Mouse (Mus musculus) midbrain, embryonic 14.5 days (tissue): ENCODE data around the gene Gm20716. TPM values are rescaled to one million over a fixed set of nuclear protein-coding genes. Genes with fewer than 3 reads are reported as not detected.
"Not testable (repeated sequence)": the region's sequence is repeated elsewhere in the genome, so short reads cannot be mapped to it uniquely, and the experiment has no call there.

Source experiments
- ATAC-seq: fragments of 200-750 bp; cut with Nextera tagmentation; 2 replicates; pipeline ENCODE4 v1.8.0; 2017; ENCODE audit warnings: moderate number of reproducible peaks, moderate library complexity; ENCODE audit not compliant: low FRiP score, low TSS enrichment
- DNase-seq: peaks from one replicate; pipeline ENCODE4 v3.0.0-alpha.2; 2015
- H3K27ac ChIP-seq: fragments of 300-500 bp; sonication (generic); replicated peaks from 2 replicates; pipeline ENCODE4 v1.5.1; 2014; ENCODE audit warnings: mild to moderate bottlenecking, low read depth, low read length, moderate library complexity
- H3K27me3 ChIP-seq: fragments of 300-500 bp; sonication (generic); 2 replicates; pipeline ENCODE4 v1.6.1; 2014; ENCODE audit warnings: low read length, control low read depth, mixed read lengths; ENCODE audit not compliant: control insufficient read depth, insufficient read depth
- H3K36me3 ChIP-seq: fragments of 300-500 bp; sonication (generic); 2 replicates; pipeline ENCODE4 v1.6.1; 2014; ENCODE audit warnings: low read length, control low read depth; ENCODE audit not compliant: control insufficient read depth, insufficient read depth
- H3K4me1 ChIP-seq: fragments of 300-500 bp; sonication (generic); 2 replicates; pipeline ENCODE4 v1.6.1; 2014; ENCODE audit warnings: mild to moderate bottlenecking, antibody characterized with exemption, low read length, control low read depth; ENCODE audit not compliant: control insufficient read depth, insufficient read depth
- H3K4me2 ChIP-seq: fragments of 300-500 bp; sonication (generic); 2 replicates; pipeline ENCODE4 v1.6.1; 2014; ENCODE audit warnings: mild to moderate bottlenecking, low read length, moderate library complexity
- H3K4me3 ChIP-seq: fragments of 300-500 bp; sonication (generic); replicated peaks from 2 replicates; pipeline ENCODE4 v1.5.1; 2014; ENCODE audit warnings: low read depth, low read length
- H3K9ac ChIP-seq: fragments of 300-500 bp; sonication (generic); replicated peaks from 2 replicates; pipeline ENCODE4 v1.6.1; 2014; ENCODE audit warnings: mild to moderate bottlenecking, low read length, moderate library complexity
- H3K9me3 ChIP-seq: fragments of 300-500 bp; sonication (generic); 2 replicates; pipeline ENCODE4 v1.6.1; 2016; ENCODE audit warnings: low read length, control low read depth, mixed read lengths; ENCODE audit not compliant: control insufficient read depth
- WGBS: fragments of 180-500 bp; shearing (Covaris S2); extraction: QIAGEN DNeasy Blood & Tissue Kit; methylation state at CpG from one replicate; pipeline ENCODE4 v1.1.7; 2014; 5-methylcytosine and 5-hydroxymethylcytosine counted together
- polyA plus RNA-seq: library from polyadenylated mRNA; unstranded; fragments of >200 nt; fragmentation: Nextera tagmentation; extraction: Ambion mirVana; gene quantifications from 2 replicates; pipeline ENCODE4 v1.2.1, GENCODE M21; 2014

The Gm20716 gene
- polyA plus RNA-seq, 1 experiment from 2014 or later = 35.9 TPM

GRCm38 (mm10) chr2:168161514-168161971 is 68.6 kb downstream of the Gm20716 start:
- peaks cover 14% of the 10 kb centered on the region for H3K4me1 ChIP-seq
- no peaks in the 10 kb centered on the region for H3K36me3 ChIP-seq
- ATAC-seq = no peak
- H3K9ac ChIP-seq = 0 out of 2 replicates have a peak overlapping the region, but pooled peaks have one; percentile 16
- H3K4me3 ChIP-seq = peak overlapping the region; percentile 14
- H3K27me3 ChIP-seq = 0 out of 2 replicates have a peak, but pooled peaks cover 9% of the 10 kb centered on the region
- WGBS = 3% methylated on average over 11 of the region's 11 CpGs
- peak overlapping the region; percentile 38 for H3K4me2 ChIP-seq
- no peak overlapping the region for H3K27ac ChIP-seq
- H3K9me3 ChIP-seq = no peaks in the 10 kb centered on the region
- DNase-seq = no peak

GRCm38 (mm10) chr2:168160370-168160930 is 69.7 kb downstream of the Gm20716 start:
- DNase-seq (no peak), ATAC-seq (no peak)
- Histone ChIP-seq H3K4me1 (peaks cover 14% of the 10 kb centered on the region), H3K4me2 (no peak overlapping the region), H3K4me3 (no peak overlapping the region), H3K9me3 (no peaks in the 10 kb centered on the region), H3K27me3 (0 out of 2 replicates have a peak, but pooled peaks cover 9% of the 10 kb centered on the region), H3K36me3 (no peaks in the 10 kb centered on the region), H3K27ac (no peak overlapping the region), H3K9ac (no peak overlapping the region)
- 81% methylated on average over 9 of the region's 9 CpGs for whole genome bisulfite sequencing

DNA sequence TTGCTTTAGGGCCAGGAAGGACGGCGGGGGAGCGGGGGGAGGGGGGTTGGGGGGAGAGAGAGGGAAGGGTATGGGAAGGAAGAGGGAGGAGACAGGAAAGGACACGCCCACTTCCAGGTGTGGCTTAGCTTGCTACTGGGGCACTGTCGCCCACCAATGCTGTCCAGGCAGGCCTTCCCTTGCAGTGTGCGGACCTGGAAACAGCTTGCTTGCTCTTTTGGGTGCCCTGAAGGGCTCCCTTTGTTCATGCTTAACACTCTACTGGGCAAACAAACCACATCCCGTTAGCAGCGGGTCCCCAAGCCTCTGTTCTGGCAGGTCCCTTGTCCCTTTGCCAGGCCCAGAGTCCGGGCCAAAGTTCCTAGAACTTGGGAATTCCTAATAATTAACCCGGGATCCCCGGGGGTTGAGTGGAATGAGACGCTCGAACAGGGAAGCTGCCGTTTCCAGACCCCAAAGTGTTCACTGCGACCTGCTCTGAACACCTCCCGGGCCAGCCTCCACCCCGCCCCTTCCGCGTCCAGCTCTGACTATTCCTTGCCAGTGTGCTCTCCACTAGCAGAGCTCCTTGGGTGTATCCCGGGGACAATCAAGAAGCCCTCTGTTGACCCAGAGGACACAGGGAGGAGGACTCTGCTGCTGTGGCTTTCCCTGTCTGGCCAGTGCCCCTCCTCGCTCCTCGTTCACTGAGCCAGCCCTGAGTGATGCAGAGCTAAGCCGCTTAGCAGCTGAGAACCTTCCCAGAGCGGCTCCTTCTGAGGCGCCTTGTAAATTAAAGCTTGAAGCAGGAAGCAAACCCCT is 71.1 kb downstream of the Gm20716 start:
- Histone ChIP-seq H3K4me2 (peak overlapping the region; percentile 45), H3K27ac (no peak overlapping the region), H3K4me1 (peaks cover 24% of the 10 kb centered on the region), H3K36me3 (no peaks in the 10 kb centered on the region), H3K27me3 (0 out of 2 replicates have a peak, but pooled peaks cover 9% of the 10 kb centered on the region), H3K4me3 (no peak overlapping the region), H3K9ac (0 out of 2 replicates have a peak overlapping the region, but pooled peaks have one; percentile 12), H3K9me3 (no peaks in the 10 kb centered on the region)
- WGBS = 4% methylated on average over 24 of the region's 25 CpGs
- ATAC-seq = no peak; the same call in 1 of the 2 replicates
- peak; percentile 72 for DNase-seq

DNA sequence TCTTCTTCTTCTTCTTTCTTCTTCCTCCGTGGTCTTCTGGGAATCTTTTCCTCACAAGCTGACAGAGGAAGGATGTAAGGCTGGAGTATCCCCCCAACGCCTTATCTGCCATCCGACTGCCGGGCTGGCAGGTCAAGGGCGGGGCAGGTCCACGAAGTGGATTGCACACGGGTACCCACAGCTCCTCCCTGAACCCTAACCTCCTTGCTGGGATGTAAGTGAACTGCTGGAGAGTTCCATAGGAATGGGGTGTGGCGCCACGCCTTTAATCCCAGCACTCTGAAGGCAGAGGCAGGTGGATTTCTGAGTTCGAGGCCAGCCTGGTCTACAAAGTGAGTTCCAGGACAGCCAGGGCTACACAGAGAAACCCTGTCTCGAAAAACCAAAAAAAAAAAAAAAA is 72.2 kb downstream of the Gm20716 start:
- not testable (repeated sequence) for H3K36me3 ChIP-seq

DNA sequence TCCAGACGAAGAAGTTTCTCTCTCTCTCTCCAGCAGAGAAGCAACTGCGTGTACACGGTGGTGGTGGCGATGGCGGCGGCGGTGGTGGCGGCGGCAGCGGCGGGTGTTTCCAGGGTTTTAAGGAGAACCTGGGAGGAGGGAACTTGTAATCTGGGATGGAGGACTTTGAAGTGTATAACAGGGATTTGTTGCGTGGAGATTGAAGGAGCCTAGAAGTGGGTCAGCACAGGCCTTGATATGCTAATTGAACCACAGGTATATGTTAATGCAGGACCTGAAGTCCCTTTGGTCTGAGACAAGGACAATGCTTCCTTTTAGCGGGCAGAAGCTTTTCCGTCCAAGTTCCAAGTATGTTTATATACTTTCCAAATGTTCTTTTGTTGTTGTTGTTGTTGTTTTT is 73.8 kb downstream of the Gm20716 start:
- Histone ChIP-seq H3K4me3 (no peak overlapping the region), H3K36me3 (no peaks in the 10 kb centered on the region), H3K9ac (no peak overlapping the region), H3K27me3 (0 out of 2 replicates have a peak, but pooled peaks cover 9% of the 10 kb centered on the region), H3K27ac (no peak overlapping the region), H3K9me3 (no peaks in the 10 kb centered on the region), H3K4me1 (peaks cover 18% of the 10 kb centered on the region), H3K4me2 (no peak overlapping the region)
- WGBS = 35% methylated on average over 14 of the region's 14 CpGs
- DNase-seq (no peak), ATAC-seq (no peak)

More for the DNA sequence above, 72.2 kb downstream of the Gm20716 start:
- H3K4me1 ChIP-seq = peaks cover 25% of the 10 kb centered on the region
- not testable (repeated sequence) for H3K27me3 ChIP-seq, H3K4me3 ChIP-seq, H3K27ac ChIP-seq, H3K9me3 ChIP-seq, DNase-seq, H3K9ac ChIP-seq, H3K4me2 ChIP-seq, ATAC-seq
- WGBS = 55% methylated on average over 10 of the region's 11 CpGs

DNA sequence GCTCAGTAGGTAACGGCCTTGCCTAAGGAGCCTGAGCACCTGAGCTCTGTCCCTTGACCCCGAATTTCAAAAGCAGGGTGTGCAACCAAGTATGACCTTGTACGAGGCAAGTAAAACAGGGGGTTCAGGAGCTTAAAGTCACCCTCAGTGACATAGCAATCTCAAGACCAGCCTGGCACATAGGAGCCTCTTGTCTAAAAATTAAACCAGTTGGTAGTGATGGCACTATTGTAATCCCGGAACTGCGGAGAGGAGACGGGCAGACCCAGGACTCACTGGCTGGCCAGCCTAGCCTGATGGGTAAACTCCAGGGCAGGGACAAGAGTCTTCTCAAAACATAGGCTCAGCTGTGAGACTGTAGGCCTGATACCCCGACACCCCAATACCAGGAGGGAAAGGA is 74.5 kb downstream of the Gm20716 start:
- no peak overlapping the region for H3K9ac ChIP-seq
- no peak for ATAC-seq
- DNase-seq = no peak
- no peak overlapping the region for H3K27ac ChIP-seq
- peaks cover 16% of the 10 kb centered on the region; the same call in 1 of the 2 replicates for H3K4me1 ChIP-seq
- no peaks in the 10 kb centered on the region for H3K36me3 ChIP-seq
- 0 out of 2 replicates have a peak, but pooled peaks cover 9% of the 10 kb centered on the region for H3K27me3 ChIP-seq
- no peak overlapping the region for H3K4me3 ChIP-seq
- no peak overlapping the region for H3K4me2 ChIP-seq
- H3K9me3 ChIP-seq = no peaks in the 10 kb centered on the region
- 87% methylated on average over 7 of the region's 7 CpGs for WGBS

- WGBS = 18% methylated on average over 14 of the region's 14 CpGs
- DNase-seq = peak; percentile 91
- Histone ChIP-seq H3K27me3 (no peaks in the 10 kb centered on the region), H3K4me3 (no peak overlapping the region), H3K9ac (no peak overlapping the region), H3K9me3 (no peaks in the 10 kb centered on the region), H3K36me3 (no peaks in the 10 kb centered on the region), H3K4me1 (peaks cover 12% of the 10 kb centered on the region; the same call in 1 of the 2 replicates), H3K27ac (peak overlapping the region; percentile 66), H3K4me2 (peak overlapping the region; percentile 8)
- peak; percentile 90 for ATAC-seq
Observed at GRCm38 (mm10) chr2:168154090-168154881, 75.9 kb downstream of the Gm20716 start.

GRCm38 (mm10) chr2:168149241-168149640 is 80.9 kb downstream of the Gm20716 start:
- H3K27ac ChIP-seq = no peak overlapping the region
- WGBS = 94% methylated on average over 8 of the region's 8 CpGs
- H3K36me3 ChIP-seq = no peaks in the 10 kb centered on the region

More at GRCm38 (mm10) chr2:168149241-168149640, 80.9 kb downstream of the Gm20716 start:
- Histone ChIP-seq H3K4me2 (no peak overlapping the region), H3K4me3 (no peak overlapping the region), H3K4me1 (peaks cover 2% of the 10 kb centered on the region; the same call in 1 of the 2 replicates), H3K27me3 (no peaks in the 10 kb centered on the region), H3K9me3 (no peaks in the 10 kb centered on the region), H3K9ac (no peak overlapping the region)
- DNase-seq (no peak), ATAC-seq (no peak)
